Mouse (Mus musculus): Measurements from ENCODE around the gene Nexn.

Nexn gene

GRCm38 (mm10) chr3:152238836-152239235, 27.3 kb downstream of the Nexn start:
- DNase-seq (ENCODE audit: low spot score in 2 of 2), result no peak

- DNase-seq (ENCODE audit: low spot score in 2 of 2), result no peak
Measured at GRCm38 (mm10) chr3:152235805-152236204, 30.3 kb downstream of the Nexn start.

DNA sequence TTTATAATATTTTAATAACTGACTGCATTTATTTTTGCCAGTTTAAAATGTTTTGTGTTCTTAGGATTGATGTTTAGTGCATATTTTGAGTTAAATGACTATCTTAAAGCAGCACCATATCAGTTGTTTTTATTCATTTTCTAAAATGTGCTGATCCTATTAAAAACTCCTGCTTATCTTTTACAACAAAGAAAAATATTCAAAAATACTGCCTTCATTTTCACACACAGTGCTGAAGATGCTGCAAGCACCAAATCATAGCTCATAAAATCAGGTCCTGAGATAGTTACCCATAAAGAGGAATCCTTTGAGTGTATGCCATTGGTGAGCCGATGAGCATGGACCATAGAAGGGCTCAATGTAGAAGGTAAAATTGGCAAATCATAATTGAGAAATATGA, 30.9 kb downstream of the Nexn start:
- DNase-seq (ENCODE audit: low spot score in 2 of 2), result no peak

DNA sequence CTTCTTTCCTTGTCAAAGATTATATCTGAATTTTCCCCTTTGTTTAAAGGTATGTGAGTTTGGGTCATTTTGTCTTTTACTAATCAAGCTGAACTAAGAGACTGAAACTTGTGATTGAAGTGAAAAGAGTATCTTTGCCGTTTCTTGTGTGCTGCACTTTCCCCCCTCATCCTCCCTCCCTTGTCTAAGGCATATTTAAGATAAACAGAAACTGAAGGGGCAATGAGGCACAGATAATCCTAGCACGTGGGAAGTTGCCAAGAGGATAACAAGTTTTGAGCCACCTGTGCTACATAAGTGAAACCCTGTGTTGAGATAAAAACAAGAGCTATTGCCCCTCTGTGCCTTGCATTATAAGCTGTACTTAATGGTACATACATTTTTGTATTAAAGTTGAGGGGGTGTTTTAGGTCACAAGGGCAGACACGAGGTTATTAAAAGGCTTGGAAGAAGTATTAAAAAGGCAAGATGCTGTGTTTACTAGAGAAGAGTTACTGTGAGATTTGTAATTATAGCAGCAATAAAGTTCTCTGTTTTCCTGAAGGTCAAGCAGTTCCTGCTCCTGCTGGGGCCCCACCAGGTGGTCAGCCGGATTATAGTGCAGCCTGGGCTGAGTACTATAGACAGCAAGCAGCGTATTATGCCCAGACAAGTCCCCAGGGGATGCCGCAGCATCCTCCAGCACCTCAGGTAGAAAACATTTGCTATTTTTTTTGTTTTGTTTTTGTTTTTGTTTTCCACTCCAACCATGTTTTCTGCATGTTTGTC, 34.6 kb downstream of the Nexn start:
- DNase-seq (ENCODE audit: low spot score in 2 of 2), result no peak

- no peak for DNase-seq (ENCODE audit: low spot score in 2 of 2)
Measured at GRCm38 (mm10) chr3:152229271-152229670, 36.9 kb downstream of the Nexn start.

DNA sequence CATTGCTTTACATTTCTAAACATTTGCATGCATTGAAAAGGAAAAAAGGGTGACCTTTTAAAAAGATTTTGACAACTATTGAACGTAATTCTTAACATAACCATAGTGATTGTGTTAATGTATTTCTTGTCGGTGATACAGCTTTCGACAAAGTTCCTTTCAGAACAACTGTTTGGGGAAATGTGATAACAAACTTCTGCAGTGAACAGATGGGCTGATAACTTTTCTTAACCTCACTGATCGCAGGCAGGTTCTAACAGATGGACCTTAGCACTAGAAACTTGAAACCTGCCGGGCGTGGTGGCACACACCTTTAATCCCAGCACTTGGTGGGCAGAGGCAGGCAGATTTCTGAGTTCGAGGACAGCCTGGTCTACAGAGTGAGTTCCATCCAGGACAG, 37.3 kb downstream of the Nexn start:
- no peak for DNase-seq (ENCODE audit: low spot score in 2 of 2)

GRCm38 (mm10) chr3:152225906-152226305, 40.2 kb downstream of the Nexn start:
- DNase-seq (ENCODE audit: low spot score in 2 of 2), result no peak

- DNase-seq (ENCODE audit: low spot score in 2 of 2), result no peak
Measured at GRCm38 (mm10) chr3:152224918-152225317, 41.2 kb downstream of the Nexn start.

GRCm38 (mm10) chr3:152213416-152213815, 52.7 kb downstream of the Nexn start:
- DNase-seq (ENCODE audit: low spot score in 2 of 2), result no peak

- no peak for DNase-seq (ENCODE audit: low spot score in 2 of 2)
Measured at GRCm38 (mm10) chr3:152211731-152212279, 54.3 kb downstream of the Nexn start.

GRCm38 (mm10) chr3:152210728-152211391, 55.3 kb downstream of the Nexn start:
- peak; percentile 40 to 62 for DNase-seq (ENCODE audit: low spot score in 2 of 2)

DNA sequence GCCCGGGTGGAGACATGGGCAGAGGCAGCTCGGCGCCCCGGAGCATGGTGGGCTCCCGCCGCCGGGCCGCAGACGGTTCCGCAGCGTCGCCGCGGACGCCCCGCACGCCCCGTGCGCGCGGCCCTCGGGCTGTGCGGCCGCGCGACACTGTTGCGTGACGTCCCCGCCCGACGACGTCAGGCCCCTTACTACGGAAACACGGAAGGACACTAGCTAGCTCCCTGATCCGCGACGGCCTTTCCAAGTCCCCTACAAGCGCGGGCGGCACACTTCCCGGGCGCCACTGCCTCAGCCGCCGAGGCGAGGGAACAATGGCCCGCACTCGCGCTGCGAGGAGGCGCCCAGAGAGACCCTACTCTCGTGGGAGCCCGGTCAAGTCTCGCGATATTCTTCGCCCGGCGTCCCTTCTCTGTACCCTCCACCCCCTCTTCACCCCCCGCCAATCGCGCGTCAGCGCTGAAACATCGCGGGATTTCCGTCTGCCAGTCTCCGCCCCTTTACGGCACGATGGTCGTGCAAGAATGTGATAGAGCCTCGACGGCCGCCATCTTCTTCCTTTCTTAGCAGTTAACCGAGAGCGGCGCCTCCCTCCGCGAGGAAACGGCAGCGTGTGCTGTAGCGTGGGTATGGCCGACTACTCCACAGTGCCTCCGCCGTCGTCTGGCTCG, 56.0 kb downstream of the Nexn start, which contains the start of the genes Dnajb4 and Fubp1:
TSS of gene Dnajb4 (minus strand) at position 336 of the 668 bp plus-strand sequence.
TSS of gene Fubp1 (plus strand) at position 456 of the 668 bp plus-strand sequence.
- peak; percentile 100 for DNase-seq (ENCODE audit: low spot score in 2 of 2)

- no peak for DNase-seq (ENCODE audit: low spot score in 2 of 2)
Measured at GRCm38 (mm10) chr3:152209177-152209966, 56.8 kb downstream of the Nexn start.

DNA sequence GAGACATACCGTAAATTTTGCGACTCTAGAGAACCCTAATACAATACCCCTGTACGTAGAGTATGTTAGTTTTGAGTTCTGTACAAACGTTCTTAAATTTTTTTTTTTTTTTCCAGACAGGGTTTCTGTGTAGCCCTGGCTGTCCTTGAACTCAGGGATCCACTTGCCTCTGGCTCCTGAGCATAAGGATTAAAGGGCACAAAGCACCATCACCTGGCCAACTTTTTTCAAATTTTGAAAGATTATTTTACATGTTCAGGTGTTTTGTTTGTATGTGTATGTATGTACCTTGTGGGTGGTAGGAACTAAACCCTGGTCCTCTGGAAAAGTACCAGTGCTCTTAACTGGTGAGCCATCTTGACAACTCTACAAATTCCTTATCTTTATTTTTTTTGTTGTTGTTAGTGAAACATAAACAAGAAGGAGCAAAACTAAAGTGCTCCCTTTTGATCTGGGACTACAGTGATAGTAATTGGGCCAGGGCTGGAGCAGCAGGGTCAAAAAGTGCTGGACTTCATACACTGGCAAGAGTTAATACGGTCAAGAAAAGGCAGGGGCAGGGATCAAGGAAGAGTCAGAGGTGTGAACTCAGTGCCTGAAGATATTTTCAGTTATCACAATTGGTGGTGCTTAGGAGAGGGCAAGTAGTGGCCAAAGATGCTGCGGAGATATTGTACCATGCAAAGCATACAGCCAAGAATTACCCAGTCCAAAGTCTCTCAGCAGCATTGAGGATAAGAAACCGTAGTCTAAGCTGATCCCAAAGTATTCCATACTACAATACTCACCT, 57.9 kb downstream of the Nexn start:
- DNase-seq (ENCODE audit: low spot score in 2 of 2), result no peak

DNA sequence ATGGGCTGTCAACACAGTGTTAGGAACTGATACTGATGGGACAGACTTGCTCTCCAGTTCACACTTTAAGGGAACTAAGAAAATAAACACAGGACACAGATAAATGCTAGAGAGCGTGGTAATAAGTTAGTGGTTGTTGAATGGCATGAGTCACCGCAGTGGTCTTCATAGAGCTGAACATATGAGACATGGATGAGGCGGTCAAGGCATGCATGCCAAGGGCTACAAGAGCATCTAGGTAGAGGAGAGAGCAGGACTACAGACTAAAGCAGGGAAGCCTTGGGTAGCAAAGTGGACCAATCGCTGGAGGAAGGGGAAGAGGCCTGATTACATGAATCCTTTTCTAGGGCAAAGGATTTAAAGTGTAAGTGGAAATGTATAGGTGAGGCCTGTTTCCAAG, 59.0 kb downstream of the Nexn start:
- DNase-seq (ENCODE audit: low spot score in 2 of 2), result no peak

GRCm38 (mm10) chr3:152204577-152204976, 61.6 kb downstream of the Nexn start:
- DNase-seq (ENCODE audit: low spot score in 2 of 2), result no peak

DNA sequence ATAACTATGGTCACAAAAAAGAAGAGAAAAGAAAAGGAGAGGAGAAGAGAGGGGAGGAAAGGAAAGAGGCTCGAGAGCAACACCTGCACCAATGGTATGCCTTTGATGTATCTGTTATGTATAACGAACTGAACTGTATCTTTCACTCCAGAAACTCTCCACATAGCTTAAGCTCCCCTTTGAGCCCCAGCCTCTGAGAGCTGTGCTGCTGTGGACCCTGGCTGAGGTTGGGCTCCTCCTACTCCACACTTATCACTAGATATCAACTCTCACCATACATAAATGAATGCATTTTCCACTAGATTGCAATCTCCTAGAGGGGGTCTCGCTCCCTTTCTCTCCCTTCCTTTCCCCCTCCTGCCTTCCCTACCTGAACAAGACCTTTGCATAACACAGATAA, 62.2 kb downstream of the Nexn start:
- DNase-seq (ENCODE audit: low spot score in 2 of 2), result no peak

- DNase-seq (ENCODE audit: low spot score in 2 of 2), result no peak
Measured at GRCm38 (mm10) chr3:152203411-152203810, 62.7 kb downstream of the Nexn start.

- DNase-seq (ENCODE audit: low spot score in 2 of 2), result no peak
Measured at GRCm38 (mm10) chr3:152202942-152203341, 63.2 kb downstream of the Nexn start.

GRCm38 (mm10) chr3:152201651-152202050, 64.5 kb downstream of the Nexn start:
- DNase-seq (ENCODE audit: low spot score in 2 of 2), result no peak

- DNase-seq (ENCODE audit: low spot score in 2 of 2), result no peak
Measured at GRCm38 (mm10) chr3:152201181-152201580, 65.0 kb downstream of the Nexn start.

Measured in spleen, postnatal 14 days (tissue).